Mouse (Mus musculus) thymus, adult 2 months (tissue): ENCODE results near the gene Rnf126. TPM values are rescaled to one million over a fixed set of nuclear protein-coding genes. Genes with fewer than 3 reads are reported as not detected.
A peak's percentile ranks its signal among the peaks of the same experiment; 100 is the strongest.

ENCODE experiments used
- DNase-seq: peaks from one replicate; pipeline ENCODE4 v3.0.0; 2021
- H3K27ac ChIP-seq: fragments of 200-500 bp; 2 replicates; pipeline ENCODE4 v1.5.1; 2012; ENCODE audit warnings: low read length, control low read depth; ENCODE audit not compliant: control insufficient read depth, insufficient read depth
- H3K27me3 ChIP-seq: fragments of 200-500 bp; 2 replicates; pipeline ENCODE4 v1.6.1; 2012; ENCODE audit warnings: mild to moderate bottlenecking, low read length, moderate library complexity, mixed read lengths; ENCODE audit not compliant: control insufficient read depth, insufficient read depth
- H3K36me3 ChIP-seq: fragments of 200-500 bp; 2 replicates; pipeline ENCODE4 v1.6.1; 2012; ENCODE audit warnings: mild to moderate bottlenecking, low read length, moderate library complexity; ENCODE audit not compliant: control insufficient read depth, insufficient read depth
- H3K4me1 ChIP-seq: fragments of 200-500 bp; replicated peaks from 2 replicates; pipeline ENCODE4 v1.6.1; 2012; ENCODE audit warnings: low read length; ENCODE audit not compliant: control insufficient read depth, insufficient read depth
- H3K4me3 ChIP-seq: fragments of 200-500 bp; 2 replicates; pipeline ENCODE4 v1.5.1; 2012; ENCODE audit warnings: mild to moderate bottlenecking, low read length, control low read depth, moderate library complexity; ENCODE audit not compliant: control insufficient read depth, insufficient read depth
- CTCF ChIP-seq: fragments of 200-500 bp; IDR thresholded peaks from 2 replicates; pipeline ENCODE4 v1.5.1; 2012; ENCODE audit warnings: mild to moderate bottlenecking, control low read depth, low read length, moderate library complexity, borderline replicate concordance; ENCODE audit not compliant: control insufficient read depth, poor library complexity, insufficient read depth; ENCODE audit errors: extremely low read depth
- POLR2A ChIP-seq: fragments of 200-500 bp; IDR thresholded peaks from 2 replicates; pipeline ENCODE4 v1.6.1; 2012; ENCODE audit warnings: mild to moderate bottlenecking, low read length, control low read depth, moderate library complexity; ENCODE audit not compliant: control insufficient read depth, poor library complexity, insufficient read depth; ENCODE audit errors: extremely low read depth
- WGBS: fragments of 180-500 bp; shearing (Covaris S2); methylation state at CpG from one replicate; pipeline ENCODE4 v1.1.7; 2018; 5-methylcytosine and 5-hydroxymethylcytosine counted together
- polyA plus RNA-seq: library from polyadenylated mRNA; depleted of rRNA; stranded (reverse); fragments of >200 nt; gene quantifications from 2 replicates; pipeline ENCODE4 v1.2.3, GENCODE M21; 2012; rRNA removed

Rnf126 gene
- polyA plus RNA-seq, result 375 and 472 TPM in 2 replicates

DNA sequence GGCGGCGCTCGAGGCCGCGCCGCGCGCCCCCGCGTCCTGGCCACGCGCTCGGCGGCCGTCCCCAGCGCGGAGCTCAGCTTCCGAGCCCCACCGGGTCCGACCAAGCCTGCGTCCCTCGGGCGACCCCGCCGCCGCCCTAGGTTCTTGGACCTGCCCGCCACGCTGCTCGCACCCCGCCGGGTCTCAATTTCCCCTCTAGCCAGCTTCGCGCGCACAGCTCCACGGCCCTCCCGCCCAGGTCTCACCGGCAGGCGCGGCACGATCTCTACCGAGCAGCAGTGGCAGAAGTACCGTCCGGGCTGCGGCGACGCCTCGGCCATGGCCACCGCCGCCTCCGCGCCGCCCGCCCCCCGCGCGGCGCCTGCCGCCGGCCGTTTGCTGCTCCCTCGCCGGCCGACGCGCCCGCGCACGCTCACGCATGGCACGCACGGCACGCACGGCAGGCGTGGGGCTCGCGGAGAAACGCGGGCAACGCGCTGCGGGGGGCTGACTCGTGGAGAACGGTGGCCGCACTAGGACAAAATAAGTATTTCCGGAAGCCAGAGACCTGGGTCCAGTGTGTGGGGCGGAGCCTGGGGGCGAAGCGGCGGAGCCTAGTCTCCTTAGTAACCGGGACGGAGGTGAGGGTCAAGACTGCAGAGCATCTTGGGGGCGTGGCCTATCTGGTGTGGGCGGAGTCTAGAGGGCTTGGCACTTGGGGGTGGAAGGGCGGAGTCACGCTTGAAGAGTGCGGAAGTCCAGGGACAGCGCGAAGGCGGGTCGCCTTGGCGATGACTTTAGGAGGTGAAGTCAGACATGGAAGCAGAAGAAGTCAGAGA lies at the start of gene Rnf126:
TSS of gene Rnf126 (minus strand) at position 445 of the 818 bp plus-strand sequence.
- Histone ChIP-seq H3K4me1 (peaks cover 38% of the 10 kb centered on the region), H3K27me3 (no peaks in the 10 kb centered on the region), H3K27ac (peak within 1 kb of the TSS; percentile 11; the same call in 1 of the 2 replicates), H3K4me3 (peak within 1 kb of the TSS; percentile 90), H3K36me3 (peaks cover 6% of the 10 kb centered on the region)
- peak; percentile 100 for DNase-seq
- TF ChIP-seq POLR2A, result peak; percentile 72; the same call in 1 of the 2 replicates
- peak; percentile 51; the same call in 1 of the 2 replicates for TF ChIP-seq CTCF
- under 1% methylated on average over 101 of the region's 101 CpGs for WGBS

GRCm38 (mm10) chr10:79815671-79816494 lies 49.1 kb upstream of the Rnf126 start:
- no peaks in the 10 kb centered on the region for H3K27me3 ChIP-seq
- H3K27ac ChIP-seq, result no peak overlapping the region

DNA sequence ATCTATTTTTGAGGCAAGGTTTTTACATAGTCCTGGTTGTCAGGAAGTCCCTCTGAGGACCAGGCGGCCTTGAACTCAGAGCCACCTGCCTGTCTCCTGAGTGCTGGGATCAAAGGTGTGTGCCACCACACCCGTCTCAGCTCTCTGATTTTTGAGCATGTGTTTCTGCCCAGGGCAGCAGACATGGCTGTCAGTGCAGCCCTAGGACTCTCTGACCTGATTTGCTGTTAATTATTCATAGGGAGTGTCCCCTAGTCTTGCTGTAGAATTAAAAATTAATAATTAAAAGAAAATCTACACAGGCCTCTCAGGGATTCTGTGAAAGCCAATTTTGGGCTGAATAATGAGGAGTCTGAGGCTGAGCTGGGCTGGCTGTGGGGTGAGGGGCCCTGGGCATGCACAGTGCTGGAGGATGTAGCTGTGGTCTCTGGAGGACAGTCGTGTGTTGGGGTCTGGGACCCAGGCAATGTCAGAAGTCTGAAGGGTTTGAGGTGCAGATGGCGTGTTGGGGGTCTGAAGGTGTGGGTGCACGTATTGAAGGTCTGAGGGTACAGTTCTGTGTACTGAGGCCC lies 47.6 kb upstream of the Rnf126 start:
- WGBS, result 93% methylated on average over 5 of the region's 5 CpGs
- DNase-seq, result no peak

More at GRCm38 (mm10) chr10:79815671-79816494, 49.1 kb upstream of the Rnf126 start:
- no peak for TF ChIP-seq CTCF
- TF ChIP-seq POLR2A, result no peak
- no peak overlapping the region for H3K4me3 ChIP-seq
- DNase-seq, result no peak
- peaks cover 8% of the 10 kb centered on the region for H3K36me3 ChIP-seq
- H3K4me1 ChIP-seq, result peaks cover 5% of the 10 kb centered on the region; the same call in 1 of the 2 replicates
- WGBS, result 90% methylated on average over 12 of the region's 12 CpGs

DNA sequence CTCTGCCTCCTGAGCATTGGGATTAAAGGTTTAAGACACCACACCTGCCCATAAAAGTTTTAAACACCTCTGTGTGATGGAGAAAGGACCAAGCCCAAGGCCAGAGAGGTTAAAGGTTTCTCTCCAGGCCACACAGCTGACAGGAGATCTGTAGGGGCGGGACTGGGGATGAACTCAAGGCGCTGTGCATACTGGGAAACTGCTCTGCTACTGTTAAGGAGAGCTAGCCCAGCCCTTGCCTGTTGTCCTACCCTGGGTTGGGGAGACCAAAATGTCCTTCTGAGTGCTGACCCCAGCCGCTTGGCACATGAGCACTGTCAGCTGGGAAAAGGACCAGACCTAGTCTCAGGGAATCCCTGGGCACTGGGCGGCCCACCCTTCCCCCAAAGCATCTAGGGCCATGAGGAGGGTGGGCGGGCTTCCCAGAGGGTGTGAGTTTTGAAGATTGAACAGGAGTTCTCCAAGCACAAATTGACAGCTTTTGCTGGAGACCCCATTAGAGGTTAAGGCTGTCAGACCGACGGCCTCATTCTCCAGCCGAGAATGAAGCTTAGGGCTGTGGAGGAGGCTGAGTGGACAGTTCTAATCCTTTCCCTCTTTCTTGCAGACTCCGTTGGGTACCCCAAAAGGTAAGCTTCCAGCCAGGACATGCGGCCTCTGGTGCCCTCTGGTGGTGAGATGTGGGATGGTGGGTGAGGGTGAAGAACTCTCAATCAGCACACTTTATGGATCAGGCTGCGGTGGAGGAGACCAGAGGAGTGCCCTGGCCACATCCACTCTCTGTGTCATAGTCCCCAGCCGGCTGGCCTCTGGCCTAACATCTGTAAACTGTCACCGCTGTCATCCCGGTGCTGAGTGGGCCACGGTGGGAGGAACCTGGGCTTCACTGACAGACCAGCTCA lies 45.2 kb upstream of the Rnf126 start:
- Histone ChIP-seq H3K27ac (no peak overlapping the region), H3K36me3 (0 out of 2 replicates have a peak, but pooled peaks cover 3% of the 10 kb centered on the region), H3K4me1 (peaks cover 5% of the 10 kb centered on the region; the same call in 1 of the 2 replicates), H3K4me3 (no peak overlapping the region), H3K27me3 (no peaks in the 10 kb centered on the region)
- peak; percentile 86 for TF ChIP-seq CTCF
- TF ChIP-seq POLR2A, result no peak
- 48% methylated on average over 15 of the region's 15 CpGs for WGBS
- DNase-seq, result peak; percentile 92

More for the DNA sequence above, 47.6 kb upstream of the Rnf126 start:
- Histone ChIP-seq H3K27ac (no peak overlapping the region), H3K4me1 (peaks cover 5% of the 10 kb centered on the region; the same call in 1 of the 2 replicates), H3K4me3 (no peak overlapping the region), H3K27me3 (no peaks in the 10 kb centered on the region), H3K36me3 (peaks cover 5% of the 10 kb centered on the region)
- TF ChIP-seq CTCF (no peak), POLR2A (no peak)

DNA sequence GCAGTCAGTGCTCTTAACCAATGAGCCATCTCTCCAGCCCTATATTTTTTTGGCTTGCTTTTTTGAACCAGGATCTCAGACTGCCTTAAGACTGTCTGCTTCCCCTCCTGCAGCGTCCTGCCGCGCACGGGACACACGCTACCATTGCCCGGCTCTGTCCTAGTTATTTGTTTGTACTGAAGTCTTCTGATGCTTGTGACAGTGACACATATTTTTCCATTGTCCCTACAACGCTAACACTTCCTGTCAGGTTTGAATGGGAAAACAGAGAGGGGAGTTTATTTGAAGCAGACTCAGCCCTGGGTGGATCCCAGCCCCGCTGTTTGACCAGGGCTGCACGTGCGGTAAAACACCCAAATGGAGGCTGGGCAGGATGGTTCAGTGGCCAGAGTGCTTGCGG lies 42.0 kb upstream of the Rnf126 start:
- no peak for TF ChIP-seq POLR2A
- TF ChIP-seq CTCF, result no peak
- Histone ChIP-seq H3K36me3 (0 out of 2 replicates have a peak, but pooled peaks cover 3% of the 10 kb centered on the region), H3K4me3 (no peak overlapping the region), H3K4me1 (no peaks in the 10 kb centered on the region), H3K27me3 (no peaks in the 10 kb centered on the region), H3K27ac (no peak overlapping the region)
- DNase-seq, result no peak
- WGBS, result 98% methylated on average over 11 of the region's 11 CpGs
